Mouse (Mus musculus) c-Kit-positive CD71-positive TER-119-negative erythroid progenitor cells, embryonic 14.5 days (primary cell): Measurements from ENCODE around the gene Vmn2r81.
"Not testable (repeated sequence)": the region's sequence is repeated elsewhere in the genome, so short reads cannot be mapped to it uniquely, and the experiment has no call there.

Source experiments
- DNase-seq: peaks from one replicate; pipeline ENCODE4 v3.0.0-alpha.2; 2013; ENCODE audit warnings: low read depth

The Vmn2r81 gene

GRCm38 (mm10) chr10:79247392-79247791, at the start of gene Vmn2r81:
TSS of gene Vmn2r81 (plus strand) at chr10:79247692.
- DNase-seq = not testable (repeated sequence)

GRCm38 (mm10) chr10:79199973-79200372, 47.5 kb upstream of the Vmn2r81 start:
- DNase-seq = not testable (repeated sequence)

GRCm38 (mm10) chr10:79220432-79220831, 27.1 kb upstream of the Vmn2r81 start:
- no peak for DNase-seq

- DNase-seq = no peak
Observed at GRCm38 (mm10) chr10:79221606-79222005, 25.9 kb upstream of the Vmn2r81 start.

- DNase-seq = no peak
Observed at GRCm38 (mm10) chr10:79222214-79222613, 25.3 kb upstream of the Vmn2r81 start.

- not testable (repeated sequence) for DNase-seq
Observed at GRCm38 (mm10) chr10:79322033-79322736, 74.7 kb downstream of the Vmn2r81 start.

GRCm38 (mm10) chr10:79322737-79323086, 75.2 kb downstream of the Vmn2r81 start:
- DNase-seq = no peak
